Mouse (Mus musculus) cortical plate, adult 2 months (tissue): ENCODE results near the gene Mylk4.

Experiments used
- CTCF ChIP-seq: fragments of 200-500 bp; IDR thresholded peaks from 2 replicates; pipeline ENCODE4 v1.5.1; 2011; ENCODE audit warnings: mild to moderate bottlenecking, control low read depth, low read length; ENCODE audit not compliant: insufficient read depth; ENCODE audit errors: extremely low read depth
- POLR2A ChIP-seq: fragments of 200-500 bp; IDR thresholded peaks from 2 replicates; pipeline ENCODE4 v1.6.1; 2011; ENCODE audit warnings: mild to moderate bottlenecking, low read length, control low read depth; ENCODE audit not compliant: insufficient read depth; ENCODE audit errors: extremely low read depth

GRCm38 (mm10) chr13:32760795-32761194 is 23.0 kb downstream of the Mylk4 start:
- TF ChIP-seq CTCF (no peak), POLR2A (no peak)
